Mouse (Mus musculus) gastrocnemius, postnatal 36 days (tissue): Measurements from ENCODE around the gene Pde9a. TPM values are rescaled to one million over a fixed set of nuclear protein-coding genes. Genes with fewer than 3 reads are reported as not detected.

Source experiments
- DNase-seq, 2 experiments: peaks; one replicate each; pipeline ENCODE4 v3.0.0; 2022
- intact Hi-C: fragments of 180-260 bp; cut with DNase I; formaldehyde crosslinking; loops from one replicate; pipeline ENCODE4 v1.15.1; 2025
- total RNA-seq, 2 experiments: library from RNA; stranded (reverse); gene quantifications; 2 replicates each; pipeline ENCODE4 v1.2.3; 2021

Pde9a gene
- total RNA-seq, 2 experiments from 2014 or later = 1.5 to 2.5 TPM

- intact Hi-C loops = no loop called here
- DNase-seq = no peak
Measured at GRCm38 (mm10) chr17:31383320-31383719, 2.7 kb upstream of the Pde9a start.

GRCm38 (mm10) chr17:31384968-31385627 is 912 bp upstream of the Pde9a start:
- DNase-seq = peak; percentile 20 to 28
- intact Hi-C loops = no loop called here

GRCm38 (mm10) chr17:31386766-31387275 is 811 bp downstream of the Pde9a start:
- no peak for DNase-seq
- intact Hi-C loops = no loop called here

- DNase-seq = no peak
- intact Hi-C loops = no loop called here
Measured at GRCm38 (mm10) chr17:31389432-31390050, 3.5 kb downstream of the Pde9a start.

GRCm38 (mm10) chr17:31391462-31391861 is 5.5 kb downstream of the Pde9a start:
- no peak for DNase-seq
- intact Hi-C loops = no loop called here

- DNase-seq = no peak
- intact Hi-C loops = no loop called here
Measured at GRCm38 (mm10) chr17:31392041-31392440, 6.0 kb downstream of the Pde9a start.

GRCm38 (mm10) chr17:31393811-31394210 is 7.8 kb downstream of the Pde9a start:
- DNase-seq = no peak
- intact Hi-C loops = no loop called here

- intact Hi-C loops = no loop called here
- DNase-seq = no peak
Measured at GRCm38 (mm10) chr17:31400294-31400693, 14.3 kb downstream of the Pde9a start.

GRCm38 (mm10) chr17:31401160-31401559 is 15.2 kb downstream of the Pde9a start:
- no peak for DNase-seq
- intact Hi-C loops = no loop called here

- intact Hi-C loops = no loop called here
- no peak for DNase-seq
Measured at GRCm38 (mm10) chr17:31402713-31403112, 16.7 kb downstream of the Pde9a start.

- no peak for DNase-seq
- intact Hi-C loops = no loop called here
Measured at GRCm38 (mm10) chr17:31405694-31406227, 19.8 kb downstream of the Pde9a start.

- intact Hi-C loops = no loop called here
- DNase-seq = no peak
Measured at GRCm38 (mm10) chr17:31409741-31410350, 23.8 kb downstream of the Pde9a start.

GRCm38 (mm10) chr17:31415258-31415657 is 29.2 kb downstream of the Pde9a start:
- no peak for DNase-seq
- intact Hi-C loops = no loop called here

- no peak for DNase-seq
- intact Hi-C loops = no loop called here
Measured at GRCm38 (mm10) chr17:31418804-31419597, 33.0 kb downstream of the Pde9a start.

GRCm38 (mm10) chr17:31419598-31419950 is 33.6 kb downstream of the Pde9a start:
- DNase-seq = no peak
- intact Hi-C loops = no loop called here

- DNase-seq = no peak
- intact Hi-C loops = no loop called here
Measured at GRCm38 (mm10) chr17:31419995-31420394, 34.0 kb downstream of the Pde9a start.

- intact Hi-C loops = no loop called here
- no peak for DNase-seq
Measured at GRCm38 (mm10) chr17:31420658-31421057, 34.6 kb downstream of the Pde9a start.

- DNase-seq = no peak
- intact Hi-C loops = no loop called here
Measured at GRCm38 (mm10) chr17:31422381-31422780, 36.4 kb downstream of the Pde9a start.

- intact Hi-C loops = no loop called here
- DNase-seq = no peak
Measured at GRCm38 (mm10) chr17:31423020-31423419, 37.0 kb downstream of the Pde9a start.

- intact Hi-C loops = no loop called here
- DNase-seq = no peak
Measured at GRCm38 (mm10) chr17:31424358-31424757, 38.3 kb downstream of the Pde9a start.

GRCm38 (mm10) chr17:31424798-31425197 is 38.8 kb downstream of the Pde9a start:
- DNase-seq = no peak
- intact Hi-C loops = no loop called here
